Mouse (Mus musculus): ENCODE results near the gene Ufsp1. TPM values are rescaled to one million over a fixed set of nuclear protein-coding genes. Genes with fewer than 3 reads are reported as not detected.

The Ufsp1 gene
- total RNA-seq, 2 experiments from 2014 or later, result 12.4 to 13.8 TPM

DNA sequence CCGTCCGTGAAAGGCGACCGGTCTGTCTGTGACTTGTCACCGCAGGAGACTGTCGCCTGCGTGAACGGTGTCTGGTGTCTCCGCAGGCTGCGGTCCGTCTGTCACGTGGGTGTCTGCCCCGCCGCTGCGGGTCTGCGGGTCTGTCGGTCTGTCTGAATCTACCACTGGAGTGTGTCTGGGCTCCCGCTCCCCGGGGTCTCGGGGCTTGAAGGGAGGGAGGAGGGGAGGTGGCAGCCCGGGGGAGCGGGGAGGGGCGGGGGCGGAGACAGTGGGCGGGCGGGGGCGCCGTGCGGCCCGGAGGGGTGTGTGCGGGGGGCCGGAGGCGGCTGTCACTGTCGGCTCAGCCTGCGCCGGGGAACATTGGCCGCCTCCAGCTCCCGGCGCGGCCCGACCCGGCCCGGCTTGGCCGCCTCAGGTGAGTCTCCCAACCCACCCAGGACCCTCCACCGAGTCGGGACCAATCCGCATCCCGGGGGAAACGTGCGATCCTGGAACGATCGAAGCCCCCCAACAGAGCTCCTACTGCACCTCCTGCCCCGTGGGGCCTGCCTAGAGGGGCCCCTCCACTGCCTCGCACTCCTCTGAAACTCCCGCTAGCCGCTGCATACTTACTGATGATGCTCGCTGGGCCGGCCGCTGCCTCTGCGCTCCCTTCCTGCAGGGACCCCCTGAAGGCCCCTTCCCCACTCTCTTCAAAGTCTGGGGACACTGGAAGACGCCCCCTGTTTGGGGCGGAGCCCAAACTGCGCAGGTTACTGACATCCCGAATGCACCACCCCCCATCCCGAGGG lies 6.3 kb upstream of the Ufsp1 start:
- DNase-seq (ENCODE audit: low spot score in 2 of 2), result peak; percentile 48 to 54
- Histone ChIP-seq H3K4me3 (peak overlapping the region; percentile 69), H3K27ac (peak overlapping the region; percentile 90)
- TF ChIP-seq CTCF (conservative IDR thresholded peaks at IDR 0.05), result no peak

DNA sequence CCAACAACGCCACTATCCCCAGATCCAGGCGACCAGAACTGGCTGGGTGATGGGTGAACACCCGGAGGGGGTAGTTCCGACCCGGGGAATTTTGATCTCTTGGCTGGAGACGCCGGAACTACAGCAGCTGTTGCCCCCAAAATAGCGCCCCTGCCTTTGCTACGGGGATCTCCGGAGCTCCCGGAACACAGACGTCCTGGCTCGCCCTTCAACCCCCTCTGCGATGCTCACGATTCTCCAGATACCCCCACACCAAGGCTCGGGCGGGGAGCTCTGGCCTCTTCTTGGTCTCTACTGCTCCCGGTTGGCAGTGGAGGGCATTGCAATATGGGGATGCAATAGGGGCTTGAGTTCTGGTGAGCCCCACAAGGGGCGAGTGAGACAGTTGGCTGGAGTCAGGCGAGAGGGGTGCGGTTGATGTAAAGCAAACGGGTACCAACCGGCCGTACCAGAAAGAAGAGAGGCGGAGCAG lies 5.4 kb upstream of the Ufsp1 start:
- Histone ChIP-seq H3K4me3 (peak overlapping the region; percentile 53), H3K27ac (peak overlapping the region; percentile 82)
- DNase-seq (ENCODE audit: low spot score in 2 of 2), result peak; percentile 50 to 65
- TF ChIP-seq CTCF (conservative IDR thresholded peaks at IDR 0.05), result peak; percentile 75

DNA sequence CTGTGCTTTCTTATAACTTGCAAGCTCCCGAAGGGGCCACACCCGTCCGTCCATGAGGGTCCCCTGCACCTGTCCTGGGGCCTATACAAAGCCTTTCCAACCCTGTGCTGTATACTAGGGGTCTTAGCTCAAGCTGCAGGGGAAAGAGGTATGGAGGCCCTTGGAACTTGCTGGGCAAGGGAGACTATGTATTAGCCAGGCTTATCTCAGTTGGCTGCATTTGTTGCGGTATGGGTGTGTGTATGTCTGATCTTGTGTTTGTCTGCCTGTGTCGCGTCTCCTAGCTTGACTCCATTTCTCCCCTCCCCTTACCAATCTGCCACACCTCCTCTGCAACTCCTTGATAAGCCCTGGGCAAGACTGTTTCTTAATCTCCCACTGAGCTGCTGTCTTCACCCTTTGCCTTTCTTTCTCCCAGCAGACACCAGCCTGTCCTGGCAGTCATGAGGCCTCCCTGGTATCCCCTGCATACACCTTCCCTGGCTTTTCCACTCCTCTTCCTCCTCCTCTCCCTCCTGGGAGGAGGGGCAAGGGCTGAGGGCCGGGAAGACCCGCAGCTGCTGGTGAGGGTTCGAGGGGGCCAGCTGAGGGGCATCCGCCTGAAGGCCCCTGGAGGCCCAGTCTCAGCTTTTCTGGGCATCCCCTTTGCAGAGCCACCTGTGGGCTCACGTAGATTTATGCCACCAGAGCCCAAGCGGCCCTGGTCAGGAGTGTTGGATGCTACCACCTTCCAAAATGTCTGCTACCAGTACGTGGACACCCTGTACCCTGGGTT lies 4.7 kb upstream of the Ufsp1 start:
- TF ChIP-seq CTCF (conservative IDR thresholded peaks at IDR 0.05), result no peak
- Histone ChIP-seq H3K27ac (no peak overlapping the region; the same call in 1 of the 2 replicates), H3K4me3 (peak overlapping the region; percentile 53)
- no peak for DNase-seq (ENCODE audit: low spot score in 2 of 2)

DNA sequence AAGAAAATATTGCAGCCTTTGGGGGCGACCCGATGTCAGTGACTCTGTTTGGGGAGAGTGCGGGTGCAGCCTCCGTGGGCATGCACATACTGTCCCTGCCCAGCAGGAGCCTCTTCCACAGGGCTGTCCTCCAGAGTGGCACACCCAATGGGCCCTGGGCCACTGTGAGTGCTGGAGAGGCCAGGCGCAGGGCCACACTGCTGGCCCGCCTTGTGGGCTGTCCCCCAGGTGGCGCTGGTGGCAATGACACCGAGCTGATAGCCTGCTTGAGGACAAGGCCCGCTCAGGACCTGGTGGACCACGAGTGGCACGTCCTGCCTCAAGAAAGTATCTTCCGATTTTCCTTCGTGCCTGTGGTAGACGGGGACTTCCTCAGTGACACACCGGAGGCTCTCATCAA lies 3.8 kb upstream of the Ufsp1 start:
- peak; percentile 73 for TF ChIP-seq CTCF (conservative IDR thresholded peaks at IDR 0.05)
- H3K4me3 ChIP-seq, result no peak overlapping the region

DNA sequence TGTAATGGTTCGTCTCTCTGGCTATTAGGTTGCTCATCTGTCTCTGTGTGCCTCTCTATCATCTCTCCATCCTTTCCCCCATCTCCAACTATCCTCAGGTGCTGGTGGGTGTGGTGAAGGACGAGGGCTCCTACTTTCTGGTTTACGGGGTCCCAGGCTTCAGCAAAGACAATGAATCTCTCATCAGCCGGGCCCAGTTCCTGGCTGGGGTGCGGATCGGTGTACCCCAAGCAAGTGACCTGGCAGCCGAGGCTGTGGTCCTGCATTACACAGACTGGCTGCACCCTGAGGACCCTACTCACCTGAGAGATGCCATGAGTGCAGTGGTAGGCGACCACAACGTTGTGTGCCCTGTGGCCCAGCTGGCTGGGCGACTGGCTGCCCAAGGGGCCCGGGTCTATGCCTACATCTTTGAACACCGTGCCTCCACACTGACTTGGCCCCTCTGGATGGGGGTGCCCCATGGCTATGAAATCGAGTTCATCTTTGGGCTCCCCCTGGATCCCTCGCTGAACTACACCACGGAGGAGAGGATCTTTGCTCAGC lies 3.0 kb upstream of the Ufsp1 start:
- no peak overlapping the region for H3K4me3 ChIP-seq
- no peak for DNase-seq (ENCODE audit: low spot score in 2 of 2)
- H3K27ac ChIP-seq, result no peak overlapping the region
- TF ChIP-seq CTCF (conservative IDR thresholded peaks at IDR 0.05), result no peak

More for the DNA sequence above, 3.8 kb upstream of the Ufsp1 start:
- DNase-seq (ENCODE audit: low spot score in 2 of 2), result no peak
- no peak overlapping the region for H3K27ac ChIP-seq

DNA sequence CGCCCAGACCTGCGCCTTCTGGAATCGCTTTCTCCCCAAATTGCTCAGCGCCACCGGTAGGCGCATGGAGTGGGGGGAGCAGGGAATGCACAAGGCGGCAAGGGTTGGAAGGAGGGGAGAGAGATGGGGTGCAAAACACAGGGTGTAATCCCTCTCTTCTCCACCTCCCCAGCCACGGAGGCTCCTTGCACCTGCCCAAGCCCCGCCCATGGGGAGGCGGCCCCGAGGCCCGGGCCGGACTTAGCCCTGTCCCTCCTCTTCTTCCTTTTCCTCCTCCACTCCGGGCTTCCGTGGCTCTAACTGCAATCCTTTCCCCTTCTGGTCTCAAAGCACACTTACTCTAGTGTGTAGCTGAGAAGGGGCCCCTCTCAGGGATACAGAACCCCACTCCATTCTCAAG lies 1.1 kb upstream of the Ufsp1 start:
- Histone ChIP-seq H3K4me3 (peak overlapping the region; percentile 82), H3K27ac (peak overlapping the region; percentile 89)
- DNase-seq (ENCODE audit: low spot score in 2 of 2), result peak; percentile 65 to 85
- peak; percentile 56 for TF ChIP-seq CTCF (conservative IDR thresholded peaks at IDR 0.05)

DNA sequence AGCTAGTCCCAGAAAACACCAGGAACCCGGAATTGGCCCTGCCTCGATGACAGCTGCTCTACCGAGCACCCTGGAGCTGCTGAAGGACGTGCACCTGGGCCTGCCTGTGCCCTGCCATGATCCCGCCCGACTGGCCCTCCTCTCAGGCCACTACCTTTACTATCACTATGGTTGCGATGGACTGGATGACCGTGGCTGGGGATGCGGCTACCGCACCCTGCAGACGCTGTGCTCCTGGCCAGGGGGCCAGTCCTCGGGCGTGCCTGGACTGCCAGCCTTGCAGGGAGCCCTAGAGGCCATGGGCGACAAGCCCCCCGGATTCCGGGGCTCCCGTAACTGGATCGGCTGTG lies 290 bp downstream of the Ufsp1 start:
- peak overlapping the region; percentile 82 for H3K4me3 ChIP-seq
- TF ChIP-seq CTCF (conservative IDR thresholded peaks at IDR 0.05), result no peak
- H3K27ac ChIP-seq, result peak overlapping the region; percentile 90
- no peak for DNase-seq (ENCODE audit: low spot score in 2 of 2)

DNA sequence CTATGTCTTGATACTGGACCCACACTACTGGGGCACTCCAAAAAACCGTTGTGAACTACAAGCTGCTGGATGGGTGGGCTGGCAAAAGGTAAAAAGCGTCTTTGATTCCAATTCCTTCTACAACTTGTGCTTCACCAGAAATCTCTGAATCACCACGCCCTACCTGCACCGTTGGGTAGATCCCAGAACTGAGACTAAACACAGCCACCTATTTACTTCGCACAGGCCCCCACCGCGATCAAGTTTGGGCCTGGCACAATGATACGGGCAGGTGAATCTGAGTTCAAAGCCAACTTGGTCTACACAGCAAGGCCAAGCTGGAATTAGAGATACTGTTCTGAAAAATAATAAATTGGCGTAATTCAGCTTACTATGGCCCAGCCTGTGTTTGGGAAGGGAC lies 867 bp downstream of the Ufsp1 start:
- DNase-seq (ENCODE audit: low spot score in 2 of 2), result no peak
- peak overlapping the region; percentile 82; the same call in 1 of the 2 replicates for H3K4me3 ChIP-seq
- H3K27ac ChIP-seq, result no peak overlapping the region
- TF ChIP-seq CTCF (conservative IDR thresholded peaks at IDR 0.05), result no peak

DNA sequence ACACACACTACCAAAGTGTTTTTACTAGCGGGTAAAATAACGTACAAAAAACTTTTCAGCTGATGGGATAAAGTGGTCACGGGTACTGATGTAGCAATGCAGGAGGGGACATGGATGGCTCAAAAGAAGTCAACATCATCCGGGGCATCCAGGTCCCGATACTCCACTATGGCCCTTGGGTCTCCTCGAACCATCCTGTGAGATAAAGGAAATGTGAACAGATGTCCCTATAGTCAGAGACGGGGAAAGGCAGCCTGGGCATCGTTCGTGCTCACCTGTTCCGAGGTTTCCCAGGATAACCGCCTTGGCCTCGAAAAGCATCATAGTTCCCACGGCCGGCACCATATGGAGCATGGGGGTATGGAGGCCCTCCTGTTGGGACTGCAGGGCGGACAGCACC lies 1.3 kb downstream of the Ufsp1 start:
- no peak for TF ChIP-seq CTCF (conservative IDR thresholded peaks at IDR 0.05)
- Histone ChIP-seq H3K27ac (no peak overlapping the region), H3K4me3 (no peak overlapping the region)
- no peak for DNase-seq (ENCODE audit: low spot score in 2 of 2)

DNA sequence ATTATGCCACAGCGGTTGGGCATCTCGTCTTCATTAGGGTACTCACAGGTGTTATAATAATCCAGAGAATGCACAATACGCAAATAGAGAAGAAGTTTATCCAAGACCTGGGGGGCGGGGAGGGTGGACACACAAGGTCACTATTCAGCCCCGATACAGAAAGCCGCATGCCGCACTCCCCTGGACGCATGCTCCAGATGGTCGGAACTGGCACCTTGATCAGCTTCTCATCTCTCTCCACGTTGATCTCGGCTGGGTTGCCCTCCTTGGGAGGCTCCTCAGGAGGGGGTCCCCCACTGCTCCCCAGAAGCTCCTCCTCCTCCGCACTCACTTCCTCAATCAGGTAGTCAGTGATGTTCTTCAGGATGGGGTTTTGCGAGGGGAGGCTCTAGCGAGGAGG lies 2.7 kb downstream of the Ufsp1 start:
- Histone ChIP-seq H3K27ac (no peak overlapping the region), H3K4me3 (no peak overlapping the region)
- DNase-seq (ENCODE audit: low spot score in 2 of 2), result no peak
- TF ChIP-seq CTCF (conservative IDR thresholded peaks at IDR 0.05), result no peak

DNA sequence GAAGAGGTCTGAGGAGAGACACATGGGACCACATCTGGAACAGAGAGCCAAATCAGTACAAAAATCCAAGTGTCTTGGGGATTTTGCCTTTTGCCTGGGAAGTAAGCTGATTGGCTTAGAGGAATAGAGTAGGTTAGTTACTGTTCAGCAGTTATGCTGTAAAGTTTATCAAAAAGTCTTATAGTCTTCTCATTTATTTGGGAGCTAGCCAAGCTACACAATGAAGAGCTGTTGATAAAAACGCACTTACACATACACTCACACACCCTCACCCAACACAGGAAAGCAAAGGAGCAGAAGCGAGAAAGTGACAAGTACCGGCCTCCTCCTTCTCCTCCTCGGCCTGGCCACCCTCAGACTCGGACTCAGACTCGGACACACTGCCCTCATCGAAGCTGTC lies 4.8 kb downstream of the Ufsp1 start:
- TF ChIP-seq CTCF (conservative IDR thresholded peaks at IDR 0.05), result no peak
- H3K27ac ChIP-seq, result no peak overlapping the region
- no peak overlapping the region for H3K4me3 ChIP-seq
- DNase-seq (ENCODE audit: low spot score in 2 of 2), result no peak

DNA sequence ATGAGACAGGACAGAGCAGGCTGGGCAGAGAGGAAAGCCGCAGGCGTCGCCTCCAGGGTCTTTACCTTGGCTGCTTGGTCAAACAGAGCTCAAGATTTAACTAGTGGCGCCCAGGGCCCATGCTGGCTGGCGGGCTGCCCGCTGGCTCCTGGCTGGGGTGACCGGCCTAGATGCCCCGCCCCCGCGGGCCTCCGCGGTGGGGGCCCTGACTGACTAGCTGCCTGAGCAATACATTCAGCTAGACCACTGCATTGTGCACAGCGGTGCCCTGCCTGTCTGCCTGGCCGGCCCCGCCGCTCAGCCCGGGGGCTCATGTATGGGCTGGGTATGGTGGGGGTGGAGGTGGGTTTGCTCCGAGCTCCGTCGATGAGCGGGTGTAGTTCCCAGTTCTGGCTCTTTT lies 6.8 kb downstream of the Ufsp1 start:
- no peak for TF ChIP-seq CTCF (conservative IDR thresholded peaks at IDR 0.05)
- H3K4me3 ChIP-seq, result no peak overlapping the region
- no peak overlapping the region for H3K27ac ChIP-seq
- no peak for DNase-seq (ENCODE audit: low spot score in 2 of 2)

DNA sequence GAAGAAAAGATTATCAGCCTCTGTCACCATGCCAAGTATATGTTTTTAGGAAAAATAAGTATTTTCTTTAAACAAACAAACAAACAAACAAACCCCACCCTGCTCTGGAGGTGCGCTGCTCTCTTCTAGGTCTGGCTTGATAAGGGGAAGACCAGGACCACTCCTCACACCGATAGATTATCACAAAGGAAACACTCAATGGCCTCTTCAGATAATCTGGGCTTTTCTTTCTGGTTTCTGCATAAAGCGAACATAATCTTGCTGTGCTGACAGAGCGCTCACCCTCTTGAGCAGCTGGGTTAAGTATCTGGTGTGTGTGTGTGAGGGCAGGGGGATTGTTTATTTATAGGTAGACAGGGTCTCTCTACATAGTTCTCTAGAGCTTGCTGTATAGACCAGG lies 9.2 kb downstream of the Ufsp1 start:
- peak overlapping the region; percentile 97; the same call in 1 of the 2 replicates for H3K27ac ChIP-seq
- DNase-seq (ENCODE audit: low spot score in 2 of 2), result no peak
- no peak for TF ChIP-seq CTCF (conservative IDR thresholded peaks at IDR 0.05)
- H3K4me3 ChIP-seq, result no peak overlapping the region
